Mouse (Mus musculus): ENCODE data around the gene Iqsec2. TPM values are rescaled to one million over a fixed set of nuclear protein-coding genes. Genes with fewer than 3 reads are reported as not detected.

Iqsec2 gene
- 0.68 TPM for total RNA-seq (2023)

DNA sequence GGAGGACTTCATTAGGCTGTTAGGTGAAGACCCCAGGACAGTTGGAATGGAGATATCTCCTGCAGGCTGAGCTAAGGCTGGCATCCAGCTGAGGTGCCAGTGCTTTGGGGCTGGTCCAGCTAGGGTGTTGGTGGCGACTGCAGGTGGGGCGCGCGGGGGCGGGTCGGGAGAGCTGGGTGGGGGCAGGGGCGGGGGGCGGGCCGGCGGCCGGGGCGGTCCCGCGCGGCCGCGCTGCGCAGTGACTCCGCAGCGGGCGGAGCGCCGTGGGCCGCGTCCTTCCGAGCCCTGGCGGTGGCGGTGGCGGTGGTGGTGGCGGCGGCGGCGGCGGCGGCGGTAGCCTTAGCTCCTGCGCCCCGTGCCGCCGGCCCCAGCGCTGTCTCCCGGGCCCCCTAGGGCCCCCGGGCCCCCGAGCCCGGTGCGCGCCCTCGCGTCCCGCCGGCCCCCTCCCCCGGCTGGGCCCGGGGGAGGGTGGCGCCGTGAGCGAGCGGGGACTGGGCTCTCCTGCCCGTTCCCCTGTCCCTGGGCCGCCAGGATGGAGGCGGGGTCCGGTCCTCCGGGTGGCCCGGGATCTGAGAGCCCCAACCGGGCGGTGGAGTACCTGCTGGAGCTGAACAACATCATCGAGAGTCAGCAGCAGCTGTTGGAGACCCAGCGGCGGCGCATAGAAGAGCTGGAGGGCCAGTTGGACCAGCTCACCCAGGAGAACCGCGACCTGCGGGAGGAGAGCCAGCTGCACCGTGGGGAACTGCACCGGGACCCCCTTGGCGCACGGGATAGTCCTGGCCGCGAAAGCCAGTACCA, at the start of gene Iqsec2:
Gene Iqsec2 (plus strand): TSS at position 328 of the 801 bp plus-strand sequence.

DNA sequence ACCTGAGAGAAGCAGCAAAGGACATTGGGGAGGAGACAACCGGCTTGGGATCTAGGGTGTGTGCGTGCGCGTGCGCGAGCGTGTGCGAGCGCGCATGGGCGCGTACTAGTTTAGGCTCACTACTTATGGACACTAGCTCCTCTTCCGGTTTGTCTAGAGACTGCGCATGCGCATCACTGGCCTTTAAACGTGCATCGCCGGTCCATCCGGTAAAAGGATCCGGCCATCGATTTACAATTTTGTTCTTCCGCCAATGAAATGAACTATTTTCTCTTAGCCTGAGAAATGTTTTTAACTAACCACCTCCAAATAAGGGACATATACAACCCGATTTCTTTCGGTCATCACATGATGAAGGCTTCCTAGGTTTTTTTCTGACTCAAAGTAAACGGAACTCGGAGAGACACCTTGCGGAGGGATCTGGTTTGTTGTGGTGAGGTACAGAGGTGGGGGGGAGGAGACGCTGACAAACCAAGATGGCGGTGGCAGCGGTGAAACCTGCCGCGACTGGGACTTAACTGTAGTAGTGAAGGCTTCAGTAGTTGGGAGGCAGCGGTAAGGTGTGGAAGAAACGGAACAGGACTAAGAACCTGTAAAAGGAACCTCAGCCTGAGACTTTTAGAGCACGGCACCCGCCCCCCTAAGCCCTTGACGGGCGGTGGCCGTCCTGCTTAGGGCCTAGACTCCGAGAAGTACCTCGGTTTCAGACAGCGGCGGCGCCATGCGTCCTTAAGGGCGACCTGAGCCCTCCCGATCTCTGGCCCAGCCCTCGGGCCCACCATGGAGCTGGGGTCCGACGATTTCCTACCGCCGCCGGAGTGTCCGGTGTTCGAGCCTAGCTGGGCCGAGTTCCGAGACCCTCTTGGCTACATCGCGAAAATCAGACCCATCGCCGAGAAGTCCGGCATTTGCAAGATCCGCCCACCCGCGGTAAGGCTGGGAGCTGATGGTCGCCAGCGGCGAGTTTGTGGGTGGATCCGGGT, 89.0 kb downstream of the Iqsec2 start, which contains the start of gene Kdm5c:
Gene Kdm5c (plus strand): TSS at position 240 of the 983 bp plus-strand sequence.

Other genes with a start within 250 kb of the Iqsec2 start
- gene Hsd17b10, start 142.4 kb upstream of the Iqsec2 start, total RNA-seq (2023) = 46.7 TPM
- 0.65 TPM for gene Ribc1, start 128.0 kb upstream of the Iqsec2 start, total RNA-seq (2023)
- 111 TPM for gene Smc1a, start 127.8 kb upstream of the Iqsec2 start, total RNA-seq (2023)
- 132 TPM for gene Kdm5c, start 88.8 kb downstream of the Iqsec2 start, total RNA-seq (2023)
- 13.3 TPM for gene Kantr, start 183.2 kb downstream of the Iqsec2 start, total RNA-seq (2023)
- 58.3 TPM for gene Tspyl2, start 198.2 kb downstream of the Iqsec2 start, total RNA-seq (2023)
- not detected for gene Gpr173, start 224.4 kb downstream of the Iqsec2 start, total RNA-seq (2023)

All from CD4-positive naive resting alpha-beta T cell, adult 57 days (primary cell).